Mouse (Mus musculus) c-Kit-positive CD71-positive TER-119-positive erythroid progenitor cells, embryonic 14.5 days (primary cell): ENCODE measurements around the gene Cd276.

Experiments used
- DNase-seq: peaks from one replicate; pipeline ENCODE4 v3.0.0-alpha.2; 2013; ENCODE audit warnings: low spot score

Gene Cd276

DNA sequence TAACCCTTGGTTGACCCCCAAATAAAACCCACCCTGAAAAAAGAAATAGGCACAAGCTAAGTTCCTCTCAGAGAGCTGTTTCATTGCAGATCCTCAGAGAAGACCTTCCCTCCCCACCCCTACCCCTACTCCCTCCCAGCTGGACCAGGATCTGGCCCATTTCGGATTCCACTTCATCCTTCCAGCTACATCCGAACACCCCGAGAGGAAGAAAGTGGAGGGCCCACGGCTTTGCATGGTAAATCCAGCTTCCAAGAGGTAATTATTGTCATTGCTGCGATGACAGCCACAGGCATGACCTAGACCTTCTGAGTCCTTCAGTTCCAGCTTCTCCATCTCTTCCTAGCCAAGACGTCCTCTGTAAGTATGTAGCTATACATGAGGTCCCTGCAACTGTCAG is 4.3 kb downstream of the Cd276 start:
- no peak for DNase-seq

DNA sequence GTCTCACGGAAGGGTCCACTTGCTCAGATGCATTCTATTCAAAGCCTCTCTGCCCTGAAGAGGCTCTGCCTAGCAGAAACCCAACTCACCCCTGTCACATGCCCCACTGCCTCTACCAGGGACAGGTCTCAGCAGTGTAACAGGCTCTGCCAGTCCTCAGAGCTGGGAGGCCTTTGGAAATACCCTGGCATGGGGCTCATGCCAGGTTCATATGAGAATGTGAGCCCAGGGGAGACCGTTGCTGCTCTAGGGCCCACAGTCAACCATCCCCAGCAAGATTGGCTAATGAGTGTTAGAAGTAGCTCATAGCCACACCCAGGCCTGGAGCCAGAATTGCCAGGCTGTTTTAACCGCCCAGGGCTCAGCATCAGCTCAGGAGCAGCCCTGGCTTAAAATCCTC is 5.5 kb downstream of the Cd276 start:
- no peak for DNase-seq

DNA sequence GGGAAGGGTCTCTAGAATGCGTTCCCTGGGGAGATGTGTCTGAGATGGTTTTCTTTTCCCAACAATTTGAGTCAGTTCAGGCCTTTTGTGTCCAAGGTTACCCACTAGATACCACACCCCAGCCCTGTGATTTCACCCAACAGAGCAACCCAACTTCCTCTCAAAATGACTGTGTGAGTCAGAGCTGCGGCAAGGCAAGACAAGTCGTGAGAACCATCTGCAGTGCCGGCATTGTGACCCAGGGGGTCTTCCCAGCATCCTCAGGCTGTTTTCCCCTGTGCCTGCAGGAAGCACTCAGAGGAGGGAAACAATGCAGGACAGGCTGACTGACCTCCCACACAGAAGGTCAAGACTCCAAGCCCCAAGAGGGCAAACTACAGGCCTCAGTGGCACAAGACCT is 6.3 kb downstream of the Cd276 start:
- DNase-seq = no peak

DNA sequence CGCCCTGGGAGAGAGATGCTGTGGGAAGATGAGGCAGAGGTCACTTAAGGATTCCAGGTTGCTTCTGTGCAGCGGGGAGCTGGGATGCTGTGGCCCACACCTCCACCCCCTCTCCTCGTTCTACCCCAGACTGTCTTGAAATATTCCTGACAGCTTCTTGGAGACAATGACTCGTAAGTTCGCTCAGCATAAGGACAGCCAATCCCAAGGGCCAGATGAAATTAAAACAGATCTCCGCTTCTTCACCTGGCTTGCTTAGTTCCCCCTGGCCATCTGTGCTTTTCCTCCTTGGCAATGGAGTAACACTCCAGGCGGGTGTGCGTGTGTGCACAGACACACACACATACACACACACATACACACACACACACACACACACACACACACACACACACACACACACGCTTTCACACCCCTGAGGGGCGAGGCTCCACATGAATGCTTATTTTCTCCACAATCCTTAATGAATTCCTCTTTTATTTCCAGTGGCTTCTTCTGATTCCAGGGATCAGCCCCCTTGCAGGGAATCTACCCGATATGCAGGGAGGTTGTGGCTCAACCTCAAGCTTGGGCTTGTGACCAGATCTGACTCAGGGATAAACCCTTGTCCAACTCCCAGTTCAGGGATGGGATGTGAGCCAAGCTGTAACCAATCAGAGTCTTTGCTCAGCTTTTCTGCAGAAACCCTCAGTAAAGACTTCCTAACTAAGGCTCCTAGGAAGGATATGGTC is 8.4 kb downstream of the Cd276 start:
- DNase-seq = no peak

DNA sequence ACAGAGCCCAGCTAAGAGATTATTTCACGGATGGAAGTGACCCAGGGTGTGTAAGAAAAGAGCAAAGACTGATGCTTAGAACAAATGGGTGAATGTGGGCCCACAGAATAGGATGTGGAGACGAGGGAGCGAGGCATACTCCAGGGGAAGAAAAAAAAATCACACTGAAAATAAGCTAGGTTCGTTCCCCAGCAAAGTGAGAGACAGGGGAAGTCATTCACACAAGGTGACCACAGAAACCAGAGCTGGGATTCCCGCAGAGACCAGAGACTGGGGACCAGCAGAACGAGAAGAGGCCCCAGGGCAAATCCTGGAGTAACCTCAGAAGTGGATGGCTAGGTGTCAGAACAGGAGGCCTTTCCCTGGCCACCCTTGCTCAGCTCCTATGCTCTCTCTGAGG is 9.8 kb downstream of the Cd276 start:
- no peak for DNase-seq

DNA sequence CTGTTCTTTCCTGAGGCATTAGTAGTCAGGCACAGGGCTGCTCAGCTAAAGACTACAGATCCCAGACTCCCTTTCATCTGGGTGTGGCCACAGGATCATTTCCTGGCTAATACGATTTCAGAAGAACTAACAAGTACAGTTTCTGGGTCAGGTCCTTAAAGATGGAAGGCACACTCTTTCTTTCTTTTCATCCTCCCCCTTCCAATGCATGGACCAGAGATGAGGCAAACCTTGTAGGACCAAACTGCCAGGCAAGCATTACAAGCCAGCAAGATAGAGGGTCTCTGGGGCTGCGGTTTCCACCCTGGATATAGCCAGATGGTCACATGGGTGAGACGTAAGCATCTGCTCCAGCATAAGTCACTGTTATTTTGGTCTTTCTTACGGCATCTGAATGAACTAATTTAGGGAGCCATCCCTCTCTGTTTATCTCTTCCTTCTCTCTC is 10.3 kb downstream of the Cd276 start:
- no peak for DNase-seq

DNA sequence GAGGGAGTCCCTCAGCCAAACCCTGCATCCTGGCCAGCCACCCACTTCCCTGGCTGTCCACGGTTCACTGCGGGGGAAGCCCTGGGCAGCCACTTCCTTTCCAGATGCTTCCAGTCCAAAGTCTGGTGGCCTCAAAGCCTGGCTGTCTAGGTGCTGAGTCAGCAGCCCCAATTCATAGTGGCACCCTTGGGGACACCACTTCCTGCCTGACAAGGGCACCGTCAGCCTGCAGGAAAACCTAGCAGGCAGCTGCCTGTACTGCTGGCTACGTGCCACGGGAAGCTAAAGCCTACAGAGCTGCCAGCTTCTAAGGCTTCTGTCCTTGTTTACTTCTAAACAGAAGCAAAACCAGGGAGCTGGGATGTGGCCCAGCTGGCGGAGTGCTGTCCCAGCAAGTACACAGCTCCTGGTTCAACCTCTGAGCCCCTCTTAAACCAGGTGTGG is 13.3 kb downstream of the Cd276 start:
- no peak for DNase-seq

DNA sequence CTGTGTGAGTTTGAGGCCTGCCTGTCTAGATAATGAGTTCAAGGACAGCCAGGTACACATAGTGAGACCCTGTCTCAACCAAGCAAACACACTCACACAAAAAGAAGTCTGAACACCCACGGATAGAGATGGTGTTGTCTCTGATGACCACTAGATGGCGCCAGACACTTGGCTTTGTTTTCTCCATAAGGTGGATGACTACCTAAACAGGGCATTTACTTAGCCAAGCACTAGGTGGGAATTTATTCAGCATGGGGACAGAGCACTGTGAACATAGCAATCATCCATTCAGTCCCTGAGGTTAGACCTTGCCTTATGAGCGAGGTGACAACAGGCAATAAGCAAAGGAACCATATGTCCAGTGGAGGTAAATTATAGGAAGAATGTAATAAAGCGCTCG is 15.4 kb downstream of the Cd276 start:
- peak; percentile 68 for DNase-seq

DNA sequence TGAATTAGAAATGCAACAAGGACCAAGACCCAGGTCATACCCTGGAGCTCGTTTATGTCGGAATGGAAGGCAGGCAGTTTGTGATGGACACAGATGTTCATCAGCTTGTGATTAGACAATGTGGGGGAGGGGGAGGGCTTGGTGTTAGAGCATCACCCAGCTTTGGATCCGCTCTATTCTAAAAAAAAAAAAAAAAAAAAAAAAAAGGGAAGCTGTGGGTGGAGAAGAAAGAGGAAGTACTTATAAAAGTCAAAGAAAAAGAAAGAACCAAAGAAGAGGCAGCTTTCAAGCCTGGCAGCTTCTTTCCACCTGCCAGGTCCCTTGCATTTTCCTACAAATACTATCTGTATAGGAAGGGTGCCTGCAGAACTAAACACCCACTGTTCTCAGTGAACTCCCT is 17.5 kb downstream of the Cd276 start:
- DNase-seq = no peak

DNA sequence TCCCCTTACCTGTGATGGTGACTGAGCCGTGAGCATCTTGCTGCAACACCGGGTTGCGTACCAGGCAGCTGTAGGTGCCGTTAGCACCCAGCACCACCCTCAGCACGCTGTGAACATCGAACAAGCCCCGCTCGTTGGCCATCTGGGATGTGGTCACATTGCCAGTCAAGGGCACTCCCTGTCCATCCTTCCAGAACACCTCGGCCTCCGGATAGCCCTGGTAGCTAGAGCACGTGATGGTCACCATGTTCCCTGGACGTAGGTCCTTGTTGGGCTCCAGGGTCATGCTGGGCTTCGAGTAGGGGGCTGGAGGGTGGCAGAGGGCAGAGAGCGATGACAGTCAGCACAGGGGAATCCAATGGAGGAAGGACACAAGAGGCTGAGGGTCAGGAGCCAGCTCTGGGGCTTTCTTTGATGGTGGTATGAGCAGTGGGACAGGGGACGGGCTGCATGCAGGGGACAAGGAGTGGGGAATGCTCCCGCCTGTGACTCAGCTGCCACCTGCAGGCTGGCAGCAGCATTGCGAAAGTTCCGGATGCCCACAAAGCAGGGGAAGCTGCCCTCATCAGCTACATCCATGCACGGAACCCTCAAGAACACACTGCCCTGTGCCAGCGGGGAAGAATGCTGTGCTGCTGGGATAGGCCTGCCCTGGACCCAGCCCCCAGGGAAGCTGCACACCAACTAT is 19.6 kb downstream of the Cd276 start:
- DNase-seq = no peak

DNA sequence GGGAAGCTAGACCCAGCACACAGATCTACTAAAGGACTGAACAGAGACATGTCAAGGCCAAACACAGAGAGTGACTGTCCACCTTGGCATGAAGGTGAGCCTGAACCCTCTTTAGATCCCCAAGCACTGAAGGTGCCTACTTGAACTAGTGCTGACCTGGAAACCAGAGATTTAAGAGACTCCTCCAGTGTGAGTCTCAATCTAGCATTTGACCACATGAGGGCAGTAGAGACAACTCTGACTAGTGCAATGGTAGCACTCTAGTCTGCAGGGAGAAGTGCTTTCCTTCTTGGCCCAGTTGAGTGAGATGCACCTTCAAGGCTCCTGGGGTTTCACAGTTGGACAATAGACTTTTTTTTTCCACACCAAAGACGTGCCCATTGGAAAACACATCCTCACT is 20.5 kb downstream of the Cd276 start:
- peak; percentile 54 for DNase-seq

DNA sequence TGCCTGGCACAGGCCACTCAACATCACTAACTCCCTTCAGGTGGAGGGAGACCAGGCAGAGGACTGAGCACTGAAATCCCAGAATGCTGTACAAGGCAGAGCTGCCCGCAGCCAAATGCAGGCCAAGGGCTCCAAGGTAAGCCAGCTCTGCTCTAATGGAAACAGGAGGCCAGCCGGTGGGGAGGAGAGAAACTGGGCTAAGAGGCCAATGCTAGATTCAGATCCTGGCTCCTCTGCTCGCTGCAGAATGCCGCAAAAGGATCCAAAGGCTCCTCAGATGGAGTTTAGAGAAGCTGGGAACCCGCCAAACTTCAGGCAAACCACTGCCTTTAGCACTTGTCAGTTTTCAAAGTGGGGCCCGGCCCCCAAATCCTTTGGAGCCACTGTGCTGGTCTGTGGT is 21.9 kb downstream of the Cd276 start:
- no peak for DNase-seq

DNA sequence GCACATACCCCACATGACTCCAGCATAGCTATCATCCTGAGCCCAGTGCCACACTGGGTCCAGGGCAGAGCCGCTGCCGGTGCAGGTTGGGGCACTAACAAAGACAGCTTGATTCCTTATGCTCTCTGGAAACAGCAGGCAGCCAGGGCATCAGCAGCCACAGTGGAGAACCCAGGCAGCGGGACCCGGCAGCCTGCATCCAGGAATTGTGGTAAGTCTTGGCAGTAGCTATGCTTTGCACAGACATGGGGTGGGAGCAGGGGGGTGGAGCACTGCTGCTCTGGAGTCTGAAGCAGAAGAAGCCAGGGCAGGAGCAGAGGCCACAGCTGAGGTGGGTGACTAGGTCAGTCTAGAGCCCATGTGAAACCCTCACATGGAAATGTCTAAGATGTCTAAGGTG is 23.0 kb downstream of the Cd276 start:
- DNase-seq = no peak

DNA sequence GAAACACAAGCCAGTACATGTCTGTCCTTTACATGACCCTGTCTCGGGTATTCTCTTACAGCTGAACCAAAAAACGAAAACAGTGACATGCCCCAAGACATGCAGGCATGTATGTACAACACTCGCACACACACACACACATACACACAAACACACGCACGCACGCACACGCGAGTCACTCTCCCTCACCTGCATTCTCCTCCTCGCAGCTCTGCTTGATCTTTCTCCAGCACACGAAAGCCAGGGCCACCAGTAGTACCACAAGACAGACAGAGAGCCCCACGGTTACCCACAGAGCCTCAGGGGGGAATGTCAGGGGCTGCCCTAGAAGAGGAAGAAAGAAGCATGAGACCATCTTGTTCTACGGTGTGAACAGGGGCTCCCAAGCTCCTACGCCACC is 24.8 kb downstream of the Cd276 start:
- DNase-seq = no peak

DNA sequence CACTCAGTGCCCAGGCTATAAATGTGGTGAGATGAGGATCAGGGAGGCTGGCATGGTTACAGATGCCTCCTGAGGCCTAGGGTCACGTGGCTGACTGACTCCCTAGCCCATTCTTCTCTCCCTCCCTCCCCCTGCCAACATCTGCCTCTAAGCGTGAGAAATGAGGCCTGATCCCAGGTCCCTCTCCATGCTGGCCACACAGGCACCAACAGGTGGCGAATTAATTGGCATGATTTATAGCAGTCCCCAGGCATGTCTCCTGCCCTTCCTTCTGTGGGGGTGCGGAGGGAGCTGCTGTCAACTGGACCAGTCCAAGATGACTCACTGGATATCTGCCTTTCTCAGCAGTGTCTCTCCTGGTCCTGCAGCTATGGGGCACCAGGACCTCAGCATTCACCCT is 27.4 kb downstream of the Cd276 start:
- no peak for DNase-seq

DNA sequence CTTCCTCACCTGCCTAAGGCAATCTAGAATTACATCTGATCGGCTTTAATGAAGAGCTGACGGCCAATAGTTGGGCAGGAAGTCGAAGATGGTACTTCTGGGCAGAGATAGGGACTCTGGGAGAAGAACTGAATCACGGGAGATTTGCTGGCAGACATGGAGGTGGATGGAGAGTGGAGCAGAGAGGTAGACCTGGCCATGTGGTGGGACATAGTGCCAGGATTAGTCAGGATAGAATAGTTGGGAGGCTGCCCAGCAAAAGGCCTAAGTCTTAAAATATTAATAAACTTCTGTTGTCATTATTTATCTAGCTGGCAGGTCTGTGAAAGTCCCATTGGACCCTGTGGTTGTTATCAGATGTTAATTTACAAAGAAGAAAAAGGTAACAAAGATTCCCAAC is 30.1 kb downstream of the Cd276 start:
- no peak for DNase-seq

DNA sequence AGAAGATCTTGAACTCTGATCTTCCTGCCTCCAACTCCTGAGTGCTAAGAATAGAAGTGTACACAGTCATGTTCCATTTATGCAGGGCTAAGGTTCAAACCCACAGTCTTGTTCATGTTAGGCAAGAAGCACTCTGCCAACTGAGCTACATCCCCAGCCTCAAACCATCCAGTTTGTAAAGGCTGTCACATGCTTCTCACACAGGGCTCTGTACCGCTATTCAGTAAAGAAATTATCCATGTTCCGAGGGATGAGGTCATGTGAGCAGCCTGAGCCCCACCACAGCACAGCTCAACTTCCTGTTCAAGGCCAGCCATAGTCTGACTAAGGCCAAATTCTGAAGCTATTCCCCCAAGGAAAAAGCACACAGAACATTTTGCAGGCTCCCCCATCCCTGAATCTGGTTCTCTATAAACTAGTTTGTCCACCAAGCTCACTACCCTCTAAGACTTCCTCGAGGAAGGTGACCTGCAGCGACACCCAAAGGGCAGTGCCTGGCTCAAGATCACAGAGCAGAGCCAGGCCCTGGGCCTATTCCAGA is 33.3 kb downstream of the Cd276 start:
- no peak for DNase-seq

DNA sequence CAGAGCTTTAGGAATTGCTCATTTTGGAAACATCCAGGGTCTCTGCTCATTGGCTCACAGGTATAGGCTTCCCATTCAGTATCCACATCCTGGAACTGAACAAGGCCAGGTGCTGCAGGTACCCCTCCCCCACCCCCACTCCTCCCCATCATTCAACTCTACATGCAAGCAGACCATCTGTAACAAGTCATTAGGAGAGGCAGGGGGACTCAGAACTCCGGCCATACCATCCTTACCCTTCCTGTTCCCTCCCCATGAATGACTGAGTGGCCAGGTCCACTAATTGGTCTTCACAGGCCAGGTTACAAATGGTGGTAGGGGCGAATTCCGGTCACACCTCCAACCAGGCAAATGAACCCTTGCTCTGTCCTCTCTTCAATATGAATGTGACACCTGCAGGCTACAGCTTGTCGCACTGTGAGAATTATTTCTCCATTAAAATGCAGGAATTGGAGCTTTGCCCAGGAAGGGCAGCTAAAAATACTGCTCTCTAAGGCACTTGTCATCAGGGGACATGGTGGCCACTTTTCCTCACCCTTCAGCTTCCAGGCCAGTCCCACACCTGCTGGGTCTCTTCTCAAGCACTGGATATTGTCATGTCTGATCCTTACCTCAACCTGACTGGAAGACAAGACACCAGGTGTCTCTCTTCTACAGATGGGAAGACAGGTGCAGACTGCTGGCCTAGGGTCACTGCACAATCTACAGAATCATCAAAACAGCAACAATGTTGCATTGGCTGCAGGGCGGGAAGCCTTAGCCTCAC is 34.2 kb downstream of the Cd276 start:
- no peak for DNase-seq

DNA sequence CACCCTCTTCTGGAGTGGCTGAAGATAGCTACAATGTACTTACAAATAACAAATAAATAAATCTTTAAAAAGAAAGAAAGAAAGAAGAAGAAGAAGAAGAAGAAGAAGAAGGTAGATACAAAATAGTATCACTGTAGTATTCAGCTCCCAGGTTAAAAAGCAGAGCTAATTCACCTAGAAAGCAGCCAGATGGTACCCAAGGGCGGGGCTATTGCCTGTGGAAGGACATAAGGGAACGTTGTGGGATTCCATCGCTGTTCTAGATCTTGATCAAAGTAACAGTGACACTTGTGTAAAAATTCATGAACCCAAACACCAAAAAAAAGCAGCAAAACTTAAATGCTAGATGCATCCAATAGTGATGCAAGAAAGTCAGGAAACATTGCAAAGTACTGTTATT is 35.3 kb downstream of the Cd276 start:
- no peak for DNase-seq

DNA sequence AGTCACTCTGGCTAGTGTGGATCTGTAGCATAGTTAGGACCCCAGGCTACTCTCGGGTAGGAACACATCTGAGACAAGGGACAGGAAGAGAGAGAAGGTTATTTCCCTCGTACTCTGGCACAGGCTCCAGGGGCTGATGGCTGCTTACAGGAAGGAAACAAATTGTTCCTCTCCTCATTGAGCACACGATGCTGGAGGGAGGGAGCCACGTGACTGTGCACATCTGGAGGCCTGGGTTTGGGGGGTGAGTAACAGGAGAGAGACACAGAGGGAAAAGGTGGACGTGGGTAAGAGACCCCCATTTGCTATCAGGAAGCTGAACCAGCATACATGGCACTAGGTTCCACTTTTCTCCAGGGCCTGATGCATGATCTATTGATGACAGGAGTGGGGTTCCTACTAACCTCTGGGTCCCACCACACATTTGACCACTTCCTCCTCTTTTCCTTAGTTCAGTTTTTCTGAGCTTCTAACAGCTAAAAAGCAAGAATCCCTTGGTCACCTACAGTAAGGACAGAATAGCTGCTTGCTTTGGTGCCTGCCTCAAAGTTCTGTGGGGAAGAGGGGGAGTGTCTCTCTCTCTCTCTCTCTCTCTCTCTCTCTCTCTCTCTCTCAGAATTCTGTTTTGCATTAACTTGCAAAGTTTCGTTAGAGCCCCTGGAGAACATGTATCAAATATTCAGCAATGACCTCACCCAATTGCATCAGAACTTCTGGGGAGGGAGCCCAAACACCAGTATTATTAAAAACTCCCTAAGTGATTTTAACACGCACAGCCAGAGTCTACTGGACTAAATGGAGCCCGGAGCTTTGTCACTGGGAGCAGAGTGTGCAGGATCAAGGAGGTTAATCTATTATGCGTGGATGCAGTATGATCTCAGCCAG is 37.1 kb downstream of the Cd276 start:
- DNase-seq = no peak

DNA sequence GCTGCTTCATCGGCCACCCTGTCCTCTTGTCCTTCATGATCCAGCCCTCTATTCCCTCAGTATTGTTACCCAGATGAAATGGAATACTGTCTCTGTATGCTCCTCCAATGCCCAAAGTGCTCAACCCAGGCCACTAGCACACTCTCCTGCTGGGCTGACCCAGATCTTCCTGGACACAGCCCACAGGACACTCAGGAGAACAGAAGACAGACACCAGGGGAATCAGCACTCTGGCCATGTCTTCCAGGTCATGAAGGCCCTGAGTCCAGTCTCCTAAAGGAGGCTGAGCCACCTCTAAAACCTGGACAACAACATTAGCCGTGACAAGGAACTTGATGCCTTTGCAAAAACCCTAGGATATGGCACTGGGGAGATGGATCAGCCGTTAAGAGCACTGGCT is 38.8 kb downstream of the Cd276 start:
- no peak for DNase-seq

DNA sequence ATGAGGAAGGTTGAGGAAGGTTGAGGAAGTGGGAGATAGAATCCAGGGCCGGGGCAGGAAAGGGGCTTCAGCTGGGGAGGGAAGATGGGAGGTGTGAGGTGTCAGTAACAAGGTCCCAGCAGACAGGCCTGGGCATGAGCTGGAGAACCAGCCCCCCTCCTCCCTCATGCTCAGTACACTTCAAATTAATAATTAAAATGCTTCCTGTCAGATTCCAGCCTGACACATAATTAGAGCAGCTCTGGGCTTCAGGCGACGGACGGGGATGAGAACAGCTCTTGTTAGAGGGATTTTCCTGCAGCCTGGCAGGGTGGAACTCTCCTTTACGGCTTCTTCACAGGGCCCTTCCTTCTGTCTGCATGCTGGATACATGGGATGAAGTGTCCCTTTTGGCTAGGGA is 41.5 kb downstream of the Cd276 start:
- DNase-seq = no peak
